In the genomic region with DNA sequence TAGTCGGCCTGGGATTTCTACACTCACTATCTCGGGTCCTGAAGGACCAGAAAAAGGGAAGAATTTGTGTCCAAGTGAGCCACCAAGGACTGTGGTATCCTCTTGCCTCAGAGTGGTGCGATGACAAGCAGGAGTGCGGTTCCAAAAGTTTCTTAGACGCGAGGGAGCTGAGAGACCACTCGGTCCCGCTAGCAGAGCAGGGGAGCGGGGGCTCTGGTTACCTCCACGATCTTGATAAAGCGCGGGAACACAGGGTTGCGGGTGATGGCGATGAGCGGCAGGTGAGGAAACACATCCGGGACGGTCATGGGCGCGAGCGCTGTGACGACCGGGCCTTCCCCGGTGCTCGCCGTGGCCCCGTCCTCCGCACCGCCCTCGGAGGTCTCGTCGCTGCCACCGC, we compare ENCODE assay signal across 8 mouse cellular contexts. TPM values are rescaled to one million over a fixed set of nuclear protein-coding genes. Genes with fewer than 3 reads are reported as not detected.
DNase-seq lines count a peak whose midpoint lies in the region; ATAC-seq and TF ChIP-seq lines count a peak whose summit lies in the region.

No protein-coding gene starts in this region.

- peaks cover 37% of the 10 kb centered on the region for H3K36me3 ChIP-seq in heart, embryonic 10.5 days
- peaks cover 32 to 43% of the 10 kb centered on the region in 2 experiments for H3K36me3 ChIP-seq in CH12.LX (replicated peaks in 1 of 2; ENCODE audit: control insufficient read depth in 1 of 2, insufficient read depth in 1 of 2, low read length in 1 of 2)
- H3K36me3 ChIP-seq in forebrain, embryonic 11.5 days (ENCODE audit: control insufficient read depth, insufficient read depth, low read length) = no peaks in the 10 kb centered on the region
- peaks cover 38% of the 10 kb centered on the region for H3K36me3 ChIP-seq in liver, embryonic 13.5 days

- peak overlapping the region; percentile 86 for H3K9ac ChIP-seq in CH12.LX (ENCODE audit: insufficient read depth, low read depth)
- peak overlapping the region; percentile 79 for H3K9ac ChIP-seq in forebrain, embryonic 11.5 days (ENCODE audit: low read length)
- H3K9ac ChIP-seq in liver, embryonic 13.5 days = peak overlapping the region; percentile 91

- H3K27me3 ChIP-seq in heart, embryonic 10.5 days (ENCODE audit: insufficient read depth, poor library complexity, severe bottlenecking) = no peaks in the 10 kb centered on the region
- no peaks in the 10 kb centered on the region for H3K27me3 ChIP-seq in CH12.LX (replicated peaks)
- H3K27me3 ChIP-seq in forebrain, embryonic 11.5 days (ENCODE audit: control insufficient read depth, insufficient read depth, low read length) = no peaks in the 10 kb centered on the region; the same call in 1 of the 2 replicates
- H3K27me3 ChIP-seq in liver, embryonic 13.5 days = peaks cover 6% of the 10 kb centered on the region; the same call in 1 of the 2 replicates

- TF ChIP-seq RAD21 in CH12.LX (IDR thresholded peaks at IDR 0.05; ENCODE audit: low read depth, low read length) = no peak

- in situ Hi-C loops in CH12.LX (cut with MboI; ENCODE audit: low pct_ligation_motif_present, low pct_unique_long_range_greater_than_20kb, low sequenced_read_pairs) = no loop called here

- TF ChIP-seq CTCF in CH12.LX (conservative IDR thresholded peaks at IDR 0.05 in 1 of 2, IDR thresholded peaks at IDR 0.05 in 1 of 2; ENCODE audit: low read depth in 2 of 2, low read length in 2 of 2) = no peak

- no peak for TF ChIP-seq POLR2A in CH12.LX (IDR thresholded peaks at IDR 0.05; ENCODE audit: low read depth, low read length)

- intact Hi-C loops in heart, postnatal 14 days (cut with DNase I) = loop anchor here (5.0 kb wide), 1 partner anchor 41 kb away; no protein-coding TSS in a partner anchor

- H3K27ac ChIP-seq in heart, embryonic 10.5 days = peak overlapping the region; percentile 93
- H3K27ac ChIP-seq in CH12.LX (ENCODE audit: insufficient read depth, low read depth) = peak overlapping the region; percentile 8; the same call in 1 of the 2 replicates
- H3K27ac ChIP-seq in forebrain, embryonic 11.5 days (ENCODE audit: low read depth, low read length) = peak overlapping the region; percentile 18; the same call in 1 of the 2 replicates
- H3K27ac ChIP-seq in liver, embryonic 13.5 days = peak overlapping the region; percentile 65

- WGBS in heart, embryonic 10.5 days = 1% methylated on average over 32 of the region's 32 CpGs
- under 1% methylated on average over 32 of the region's 32 CpGs for WGBS in forebrain, embryonic 11.5 days
- WGBS in liver, embryonic 13.5 days (ENCODE audit: insufficient replicate concordance) = 0% methylated on average over 32 of the region's 32 CpGs

- dilution Hi-C loops in CH12.LX (cut with MboI; ENCODE audit: extremely low pct_ligation_motif_present, extremely low pct_unique_long_range_greater_than_20kb, low sequenced_read_pairs) = no loop called here

- peaks cover 25% of the 10 kb centered on the region for H3K4me1 ChIP-seq in heart, embryonic 10.5 days
- H3K4me1 ChIP-seq in CH12.LX (ENCODE audit: control insufficient read depth in 1 of 2, insufficient read depth in 2 of 2) = peaks cover 17 to 47% of the 10 kb centered on the region in 2 experiments
- peaks cover 14% of the 10 kb centered on the region for H3K4me1 ChIP-seq in forebrain, embryonic 11.5 days (replicated peaks; ENCODE audit: control insufficient read depth, insufficient read depth, low read length)
- H3K4me1 ChIP-seq in liver, embryonic 13.5 days (replicated peaks) = peaks cover 33% of the 10 kb centered on the region

- no peaks in the 10 kb centered on the region for H3K9me3 ChIP-seq in heart, embryonic 10.5 days
- no peaks in the 10 kb centered on the region for H3K9me3 ChIP-seq in CH12.LX (replicated peaks; ENCODE audit: low read length)
- no peaks in the 10 kb centered on the region for H3K9me3 ChIP-seq in forebrain, embryonic 11.5 days (ENCODE audit: control insufficient read depth, low read length)
- no peaks in the 10 kb centered on the region for H3K9me3 ChIP-seq in liver, embryonic 13.5 days (replicated peaks)

- TF ChIP-seq EP300 in CH12.LX (IDR thresholded peaks at IDR 0.05; ENCODE audit: low read length) = no peak

- peak overlapping the region; percentile 84 for H3K4me2 ChIP-seq in CH12.LX (ENCODE audit: insufficient read depth, low read depth, poor library complexity, severe bottlenecking)
- peak overlapping the region; percentile 70 for H3K4me2 ChIP-seq in forebrain, embryonic 11.5 days (ENCODE audit: low read depth, low read length, severe bottlenecking)
- peak overlapping the region; percentile 94 for H3K4me2 ChIP-seq in liver, embryonic 13.5 days

- H3K79me2 ChIP-seq in CH12.LX (replicated peaks; ENCODE audit: control insufficient read depth, extremely low read depth, insufficient read depth, poor library complexity, severe bottlenecking) = peaks cover 41% of the 10 kb centered on the region

- ATAC-seq in forebrain, embryonic 11.5 days (replicated peaks; ENCODE audit: low FRiP score) = no peak
- no peak; the same call in 1 of the 2 replicates for ATAC-seq in liver, embryonic 13.5 days (ENCODE audit: low read depth)

- DNase-seq in heart, embryonic 10.5 days (ENCODE audit: low spot score) = no peak
- DNase-seq in heart, postnatal 14 days = no peak
- no peak for DNase-seq in CH12.LX (ENCODE audit: extremely low read depth)
- no peak for DNase-seq in forebrain, embryonic 11.5 days (ENCODE audit: low spot score)
- DNase-seq in liver, embryonic 13.5 days = no peak
- DNase-seq in retina, postnatal 1 day = no peak
- no peak for DNase-seq in retina, embryonic 14.5 days (ENCODE audit: low spot score)
- DNase-seq in urinary bladder, postnatal 36 days (ENCODE audit: low spot score in 2 of 2) = no peak

- H3K4me3 ChIP-seq in heart, embryonic 10.5 days = peak overlapping the region; percentile 92
- peak overlapping the region; percentile 64 to 96 (median 94) for H3K4me3 ChIP-seq in CH12.LX (replicated peaks in 1 of 3; ENCODE audit: low read depth in 2 of 3, low read length in 2 of 3, poor library complexity in 1 of 3)
- H3K4me3 ChIP-seq in forebrain, embryonic 11.5 days (ENCODE audit: low read depth, low read length) = peak overlapping the region; percentile 95
- peak overlapping the region; percentile 97 for H3K4me3 ChIP-seq in liver, embryonic 13.5 days (replicated peaks)

TF ChIP-seq in CH12.LX, 34 proteins besides CTCF, POLR2A, EP300 and RAD21 (continues in another document):
- TF ChIP-seq ZNF384 (IDR thresholded peaks at IDR 0.05; ENCODE audit: low read depth, low read length) (no peak), MAFK (IDR thresholded peaks at IDR 0.05; ENCODE audit: insufficient replicate concordance, low read length) (no peak), BHLHE40 (IDR thresholded peaks at IDR 0.05; ENCODE audit: low read depth, low read length) (no peak), UBTF (IDR thresholded peaks at IDR 0.05; ENCODE audit: low read depth, low read length) (no peak), ZMIZ1 (IDR thresholded peaks at IDR 0.05; ENCODE audit: low read depth, low read length) (no peak), USF1 (IDR thresholded peaks at IDR 0.05; ENCODE audit: low read depth, low read length) (no peak), MXI1 (IDR thresholded peaks at IDR 0.05; ENCODE audit: low read depth, low read length) (no peak), CHD1 (IDR thresholded peaks at IDR 0.05; ENCODE audit: low read depth, low read length) (no peak)

RNA-seq across cellular contexts. Expression of a gene that starts 0.4 kb away (rescaled TPM):
- 58.9 and 65.1 TPM in 2 replicates for polyA plus RNA-seq in heart, embryonic 10.5 days (2016; fragmentation: Nextera tagmentation; extraction: Ambion mirVana)
- 100 to 1,000 TPM in 1 of 2 experiments, 10 to 100 TPM in 1; 97.3 to 104 TPM for total RNA-seq in heart, postnatal 14 days (2021)
- total RNA-seq in CH12.LX (2012; rRNA removed) (115 and 151 TPM in 2 replicates), CH12.LX (2014; rRNA removed) (65.4 and 69.6 TPM in 2 replicates)
- 99.4 and 112 TPM in 2 replicates for polyA plus RNA-seq in CH12.LX (2012; ENCODE audit: insufficient read length, low read depth)
- polyA plus RNA-seq in forebrain, embryonic 11.5 days (2014; fragmentation: Nextera tagmentation; extraction: Ambion mirVana) = 66.6 and 68.8 TPM in 2 replicates
- polyA plus RNA-seq in liver, embryonic 13.5 days (2015; fragmentation: Nextera tagmentation; extraction: Ambion mirVana) = 41.0 and 42.2 TPM in 2 replicates

RNA-seq across cellular contexts. Expression of a gene that starts 1.7 kb away (rescaled TPM):
- polyA plus RNA-seq in heart, embryonic 10.5 days (2016; fragmentation: Nextera tagmentation; extraction: Ambion mirVana) = 0.30 and 0.38 TPM in 2 replicates
- not detected for total RNA-seq in heart, postnatal 14 days (2021)
- 0.21 and 0.25 TPM in 2 replicates for total RNA-seq in CH12.LX (2012; rRNA removed)
- 0.16 and 0.49 TPM in 2 replicates for total RNA-seq in CH12.LX (2014; rRNA removed)
- polyA plus RNA-seq in CH12.LX (2012; ENCODE audit: insufficient read length, low read depth) = 0.36 and 0.45 TPM in 2 replicates
- 0.51 TPM in 2 replicates for polyA plus RNA-seq in forebrain, embryonic 11.5 days (2014; fragmentation: Nextera tagmentation; extraction: Ambion mirVana)
- 0.37 and 0.64 TPM in 2 replicates for polyA plus RNA-seq in liver, embryonic 13.5 days (2015; fragmentation: Nextera tagmentation; extraction: Ambion mirVana)

RNA-seq across cellular contexts. Expression of a gene that starts 13.0 kb away (rescaled TPM):
- polyA plus RNA-seq in heart, embryonic 10.5 days (2016; fragmentation: Nextera tagmentation; extraction: Ambion mirVana) = 1,286 and 1,339 TPM in 2 replicates
- total RNA-seq in heart, postnatal 14 days (2021) = 100 to 1,000 TPM; 717 to 746 TPM
- 4,187 and 4,995 TPM in 2 replicates for total RNA-seq in CH12.LX (2012; rRNA removed)
- total RNA-seq in CH12.LX (2014; rRNA removed) = 1,342 and 1,734 TPM in 2 replicates
- 1,364 and 1,412 TPM in 2 replicates for polyA plus RNA-seq in CH12.LX (2012; ENCODE audit: insufficient read length, low read depth)
- 1,269 and 1,280 TPM in 2 replicates for polyA plus RNA-seq in forebrain, embryonic 11.5 days (2014; fragmentation: Nextera tagmentation; extraction: Ambion mirVana)
- 1,217 and 1,404 TPM in 2 replicates for polyA plus RNA-seq in liver, embryonic 13.5 days (2015; fragmentation: Nextera tagmentation; extraction: Ambion mirVana)

RNA-seq across cellular contexts. Expression of a gene that starts 16.7 kb away (rescaled TPM):
- polyA plus RNA-seq in heart, embryonic 10.5 days (2016; fragmentation: Nextera tagmentation; extraction: Ambion mirVana) = 261 and 317 TPM in 2 replicates
- 100 to 1,000 TPM; 347 to 349 TPM for total RNA-seq in heart, postnatal 14 days (2021)
- total RNA-seq in CH12.LX (2012; rRNA removed) = 249 and 272 TPM in 2 replicates
- 154 TPM in 2 replicates for total RNA-seq in CH12.LX (2014; rRNA removed)
- 178 and 202 TPM in 2 replicates for polyA plus RNA-seq in CH12.LX (2012; ENCODE audit: insufficient read length, low read depth)
- 171 and 183 TPM in 2 replicates for polyA plus RNA-seq in forebrain, embryonic 11.5 days (2014; fragmentation: Nextera tagmentation; extraction: Ambion mirVana)
- 157 and 167 TPM in 2 replicates for polyA plus RNA-seq in liver, embryonic 13.5 days (2015; fragmentation: Nextera tagmentation; extraction: Ambion mirVana)

RNA-seq across cellular contexts. Expression of a gene that starts 41.6 kb away (rescaled TPM):
- polyA plus RNA-seq in heart, embryonic 10.5 days (2016; fragmentation: Nextera tagmentation; extraction: Ambion mirVana) = 106 and 128 TPM in 2 replicates
- 10 to 100 TPM; 78.1 to 88.8 TPM for total RNA-seq in heart, postnatal 14 days (2021)
- 75.9 and 88.5 TPM in 2 replicates for total RNA-seq in CH12.LX (2012; rRNA removed)
- total RNA-seq in CH12.LX (2014; rRNA removed) = 19.7 and 25.4 TPM in 2 replicates
- polyA plus RNA-seq in CH12.LX (2012; ENCODE audit: insufficient read length, low read depth) = 135 and 142 TPM in 2 replicates
- 145 and 154 TPM in 2 replicates for polyA plus RNA-seq in forebrain, embryonic 11.5 days (2014; fragmentation: Nextera tagmentation; extraction: Ambion mirVana)
- 44.4 and 59.7 TPM in 2 replicates for polyA plus RNA-seq in liver, embryonic 13.5 days (2015; fragmentation: Nextera tagmentation; extraction: Ambion mirVana)

Comparison
In these comparisons a context has a peak if more than half of its experiments do, and no peak if none do; other contexts are left out.
1. H3K27ac ChIP-seq: peak in every context shown above with its lines; median percentile 93 in heart, embryonic 10.5 days; 65 in liver, embryonic 13.5 days; 18 in forebrain, embryonic 11.5 days; 8 in CH12.LX.